Mouse (Mus musculus): ENCODE measurements around the gene Ccdc24. TPM values are rescaled to one million over a fixed set of nuclear protein-coding genes. Genes with fewer than 3 reads are reported as not detected.

Gene Ccdc24
- total RNA-seq, 2 experiments from 2014 or later, result 0.79 to 2.0 TPM

DNA sequence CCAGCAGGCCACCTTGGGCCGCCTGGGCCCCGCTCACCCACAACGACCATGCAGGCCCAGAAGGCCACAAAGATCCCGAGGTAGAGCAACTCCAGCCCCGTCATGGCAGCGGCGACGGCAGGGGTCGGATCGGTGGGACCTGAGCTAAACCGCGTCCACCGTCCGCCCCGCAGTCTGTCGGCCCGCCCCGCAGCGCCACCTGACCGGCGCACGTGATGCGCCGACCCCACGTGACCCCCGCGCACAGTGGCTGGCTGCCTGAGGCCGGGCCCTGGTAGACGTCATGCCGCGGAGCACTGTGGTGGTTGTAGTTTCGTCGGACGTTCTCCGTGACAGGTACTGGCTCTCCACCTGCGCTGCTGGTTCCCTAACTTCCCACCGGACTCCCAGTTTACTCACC, 14.8 kb upstream of the Ccdc24 start, which contains the start of gene Atp6v0b:
Gene Atp6v0b, minus strand, starts transcription at position 201 of the 400 bp plus-strand sequence.
- TF ChIP-seq CTCF (conservative IDR thresholded peaks at IDR 0.05), result no peak
- DNase-seq (ENCODE audit: low spot score in 2 of 2), result peak; percentile 94 to 98
- H3K27ac ChIP-seq, result peak within 1 kb of the TSS; percentile 97
- peak within 1 kb of the TSS; percentile 64 for H3K4me3 ChIP-seq

DNA sequence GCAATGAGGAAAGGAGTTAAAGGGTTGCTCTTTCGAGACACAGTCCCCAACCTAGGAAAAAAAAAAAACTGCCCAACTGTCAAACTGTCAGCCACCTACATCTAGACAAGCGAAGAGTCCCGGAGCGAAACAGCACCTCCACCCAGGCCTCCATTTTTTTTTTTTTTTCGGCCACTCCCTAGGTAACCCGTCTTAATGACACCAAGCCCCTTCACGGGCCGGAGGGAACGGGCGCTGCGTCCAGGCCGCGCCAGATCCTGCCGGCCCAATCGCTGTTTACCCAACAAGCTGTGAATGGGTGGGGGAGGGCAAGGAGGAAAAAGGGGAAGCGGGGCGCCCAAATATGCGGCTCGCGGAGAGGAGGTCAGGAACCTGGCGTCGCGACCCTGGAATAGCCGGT, 14.3 kb upstream of the Ccdc24 start:
- DNase-seq (ENCODE audit: low spot score in 2 of 2), result no peak
- no peak for TF ChIP-seq CTCF (conservative IDR thresholded peaks at IDR 0.05)
- Histone ChIP-seq H3K4me3 (peak overlapping the region; percentile 64), H3K27ac (peak overlapping the region; percentile 97)

DNA sequence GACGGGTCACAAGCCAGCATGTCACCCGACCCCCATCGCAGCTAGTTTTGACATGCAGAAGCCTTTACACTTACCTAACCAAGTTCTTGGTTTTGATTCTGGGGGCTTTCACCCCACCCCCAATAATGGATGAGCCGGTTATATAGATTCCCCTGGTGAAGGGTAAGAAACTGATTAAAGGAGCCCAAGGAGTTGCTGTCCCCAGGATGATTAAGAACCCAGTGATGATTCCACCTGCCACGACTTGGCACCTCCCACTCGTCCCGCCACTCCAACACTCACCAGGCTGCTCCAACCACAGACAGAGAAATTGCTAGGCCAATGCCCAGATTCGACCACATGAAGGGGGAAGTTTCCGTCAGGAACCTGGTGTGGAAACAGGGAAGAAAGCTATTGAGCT, 13.6 kb upstream of the Ccdc24 start:
- TF ChIP-seq CTCF (conservative IDR thresholded peaks at IDR 0.05), result no peak
- Histone ChIP-seq H3K27ac (no peak overlapping the region), H3K4me3 (peak overlapping the region; percentile 64)
- DNase-seq (ENCODE audit: low spot score in 2 of 2), result no peak

DNA sequence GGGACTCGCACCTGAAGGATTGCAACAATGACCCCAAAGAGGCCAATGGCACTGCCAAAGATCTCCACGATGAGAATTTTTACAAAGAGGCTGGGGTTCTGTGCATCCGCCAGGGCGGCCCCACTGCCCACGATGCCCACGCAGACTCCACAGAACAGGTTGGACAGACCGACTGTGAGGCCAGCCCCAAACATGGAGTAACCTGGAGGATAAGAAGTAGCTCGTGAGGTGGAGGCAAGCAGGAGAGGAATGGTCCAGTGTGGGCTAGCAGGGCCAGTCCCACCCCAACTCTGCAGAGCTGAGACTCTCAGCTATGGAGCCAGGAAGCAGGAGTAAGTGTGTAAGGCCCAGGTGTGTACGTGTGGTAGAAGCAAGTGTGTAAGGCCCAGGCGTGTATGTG, 12.7 kb upstream of the Ccdc24 start:
- no peak overlapping the region for H3K4me3 ChIP-seq
- no peak for TF ChIP-seq CTCF (conservative IDR thresholded peaks at IDR 0.05)
- H3K27ac ChIP-seq, result no peak overlapping the region
- no peak for DNase-seq (ENCODE audit: low spot score in 2 of 2)

DNA sequence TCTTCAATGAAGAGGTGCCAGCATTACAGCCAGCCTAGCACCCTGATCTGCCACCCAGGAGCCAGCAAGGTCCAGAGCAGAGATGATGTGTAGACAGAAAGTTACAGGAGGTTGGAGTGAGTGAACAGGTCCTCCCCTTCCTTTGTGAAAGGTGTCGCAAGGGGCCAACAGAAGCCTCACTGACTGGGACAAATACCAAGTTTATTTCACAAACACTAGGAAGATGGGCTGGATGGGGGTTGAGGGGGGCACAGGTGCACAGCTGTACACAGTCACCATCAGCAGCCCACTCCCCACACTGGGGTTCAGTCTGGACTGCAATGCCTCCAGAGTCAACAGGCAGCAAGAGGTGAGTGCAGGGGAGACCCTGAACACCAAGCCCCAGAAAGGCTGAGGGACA, 11.8 kb upstream of the Ccdc24 start:
- TF ChIP-seq CTCF (conservative IDR thresholded peaks at IDR 0.05), result no peak
- DNase-seq (ENCODE audit: low spot score in 2 of 2), result no peak
- no peak overlapping the region for H3K4me3 ChIP-seq
- peak overlapping the region; percentile 93 for H3K27ac ChIP-seq

DNA sequence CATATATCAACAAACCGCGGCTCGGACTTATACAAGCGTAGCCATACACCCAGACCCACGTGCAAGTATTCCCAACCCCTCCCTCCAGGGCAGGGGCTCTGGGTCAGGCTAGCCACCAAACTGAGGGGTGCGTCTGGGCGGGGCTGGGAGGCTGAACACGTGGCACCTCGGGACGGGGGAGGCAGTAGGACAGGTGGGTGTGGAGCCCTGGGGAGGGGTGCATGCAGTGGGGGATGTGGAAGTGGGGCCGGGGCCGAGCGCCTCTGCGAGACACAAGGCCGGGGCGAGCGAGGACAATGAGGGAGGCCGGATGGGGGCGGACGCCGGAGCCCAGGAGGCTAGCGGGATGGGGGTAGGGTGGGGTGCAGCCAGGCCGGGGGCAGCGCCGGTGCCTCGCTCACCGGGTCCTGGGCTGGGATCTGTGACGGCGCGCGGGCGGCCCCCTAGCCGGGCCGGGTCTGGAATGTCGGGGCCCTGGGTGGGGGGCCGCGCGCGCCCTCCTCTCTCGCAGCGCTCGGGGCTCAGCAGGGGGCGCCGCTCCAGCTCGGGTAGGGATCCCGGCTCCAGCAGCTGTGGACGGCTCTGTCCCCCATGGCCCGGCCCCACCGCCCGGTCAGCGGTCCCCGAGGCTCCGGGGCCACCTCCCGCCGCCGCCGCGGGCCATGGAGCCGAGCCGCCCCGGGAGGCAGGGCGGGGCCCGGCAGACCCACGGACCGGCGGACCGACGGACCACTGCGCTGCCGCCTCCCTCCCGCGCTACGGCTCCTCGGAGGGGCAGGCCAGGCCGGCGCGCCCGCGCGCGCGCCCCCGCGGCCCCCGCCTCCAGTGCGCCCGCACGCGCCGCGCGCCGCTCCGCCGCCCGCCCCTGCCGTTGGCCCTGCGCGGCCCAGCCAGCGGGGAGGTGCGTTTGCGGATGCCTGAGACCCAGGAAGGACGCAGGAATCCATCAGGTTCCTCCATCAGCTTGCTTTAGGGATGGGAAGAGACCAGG, 10.6 kb upstream of the Ccdc24 start, which contains the start of gene B4galt2:
Gene B4galt2, minus strand, starts transcription at position 787 of the 991 bp plus-strand sequence.
- TF ChIP-seq CTCF (conservative IDR thresholded peaks at IDR 0.05), result peak; percentile 57
- peak within 1 kb of the TSS; percentile 69 for H3K4me3 ChIP-seq
- H3K27ac ChIP-seq, result peak within 1 kb of the TSS; percentile 93
- peak; percentile 46 to 70 for DNase-seq (ENCODE audit: low spot score in 2 of 2)

DNA sequence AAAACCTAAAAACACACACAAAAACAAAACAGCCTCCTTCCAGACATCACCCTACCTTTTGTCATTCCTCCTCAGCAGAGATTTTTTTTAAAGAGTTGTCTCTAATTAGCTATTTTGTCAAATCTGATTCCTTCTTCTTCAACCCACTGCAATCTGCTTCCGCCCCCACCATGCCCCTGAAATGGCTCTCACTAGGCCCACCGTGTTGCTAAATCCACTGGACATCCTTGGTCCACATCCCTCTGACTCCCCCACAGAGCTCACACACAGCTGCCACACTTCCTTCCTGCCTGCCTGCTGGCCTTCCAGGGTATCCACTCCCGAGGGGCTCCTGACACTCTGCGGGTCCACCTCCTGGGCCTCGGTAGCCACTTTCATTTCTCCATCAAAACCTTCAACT, 6.3 kb upstream of the Ccdc24 start:
- no peak overlapping the region for H3K4me3 ChIP-seq
- TF ChIP-seq CTCF (conservative IDR thresholded peaks at IDR 0.05), result no peak
- H3K27ac ChIP-seq, result no peak overlapping the region
- DNase-seq (ENCODE audit: low spot score in 2 of 2), result no peak

DNA sequence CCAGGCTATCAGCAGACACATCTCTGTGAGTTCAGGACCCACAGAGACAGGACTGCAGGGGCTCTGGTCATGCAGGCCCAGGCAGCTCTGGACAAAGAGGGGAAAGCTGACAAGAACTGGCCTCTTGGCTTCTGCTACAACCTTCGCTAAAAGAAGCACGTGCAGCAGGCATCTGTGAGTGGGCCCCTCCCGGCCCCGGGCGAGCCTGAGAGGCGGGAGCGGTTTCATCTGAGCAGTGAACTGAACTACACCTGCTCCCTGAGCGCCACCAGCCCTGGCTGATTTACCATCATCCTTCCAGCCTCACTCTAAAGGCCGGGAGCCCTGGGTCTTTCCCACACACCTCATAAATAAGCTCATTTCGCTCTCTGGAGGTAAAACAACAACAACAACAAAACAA, 5.9 kb upstream of the Ccdc24 start:
- TF ChIP-seq CTCF (conservative IDR thresholded peaks at IDR 0.05), result no peak
- no peak for DNase-seq (ENCODE audit: low spot score in 2 of 2)
- Histone ChIP-seq H3K27ac (no peak overlapping the region), H3K4me3 (no peak overlapping the region)

DNA sequence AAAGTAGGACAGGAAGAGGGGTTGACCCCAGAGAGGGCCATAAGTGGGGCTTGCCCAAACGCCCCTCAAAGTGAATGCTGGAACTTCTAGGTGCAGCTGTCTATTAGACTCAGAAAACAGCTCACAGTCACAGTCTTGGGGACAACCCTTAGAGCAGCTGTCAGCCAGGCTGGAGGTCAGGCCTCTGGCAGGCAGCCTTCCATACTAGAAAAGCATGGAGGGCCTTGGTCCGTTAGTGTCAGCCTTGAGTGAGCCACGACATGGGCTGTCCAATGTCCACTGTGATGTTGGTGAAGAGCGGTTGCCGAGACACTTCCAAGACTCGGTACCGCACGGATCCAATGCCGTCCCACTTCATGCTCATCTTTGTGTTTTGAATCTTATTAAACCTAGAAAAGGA, 1.3 kb upstream of the Ccdc24 start:
- DNase-seq (ENCODE audit: low spot score in 2 of 2), result no peak
- TF ChIP-seq CTCF (conservative IDR thresholded peaks at IDR 0.05), result no peak
- Histone ChIP-seq H3K4me3 (no peak overlapping the region), H3K27ac (no peak overlapping the region)

DNA sequence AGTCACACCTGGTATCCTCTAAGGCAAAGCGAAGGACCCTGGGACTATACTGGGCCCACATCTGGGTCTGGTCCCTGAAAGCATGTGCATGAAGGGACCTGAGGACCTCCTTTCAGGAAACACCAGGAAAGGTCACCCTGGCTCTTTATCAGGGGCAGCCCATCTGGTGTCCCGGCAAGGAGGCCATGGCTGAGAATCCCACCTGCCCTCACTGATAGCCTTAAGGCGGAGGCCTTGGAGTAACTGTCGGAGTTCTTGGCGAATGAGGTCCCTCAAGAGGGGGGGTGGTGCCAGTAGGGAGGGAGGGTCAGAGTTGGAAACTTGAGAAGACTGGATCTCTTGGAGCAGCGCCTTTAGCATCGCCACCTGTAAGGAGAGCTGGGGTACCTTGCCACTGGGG, 570 bp downstream of the Ccdc24 start:
- H3K4me3 ChIP-seq, result no peak overlapping the region
- DNase-seq (ENCODE audit: low spot score in 2 of 2), result no peak
- H3K27ac ChIP-seq, result no peak overlapping the region
- no peak for TF ChIP-seq CTCF (conservative IDR thresholded peaks at IDR 0.05)

DNA sequence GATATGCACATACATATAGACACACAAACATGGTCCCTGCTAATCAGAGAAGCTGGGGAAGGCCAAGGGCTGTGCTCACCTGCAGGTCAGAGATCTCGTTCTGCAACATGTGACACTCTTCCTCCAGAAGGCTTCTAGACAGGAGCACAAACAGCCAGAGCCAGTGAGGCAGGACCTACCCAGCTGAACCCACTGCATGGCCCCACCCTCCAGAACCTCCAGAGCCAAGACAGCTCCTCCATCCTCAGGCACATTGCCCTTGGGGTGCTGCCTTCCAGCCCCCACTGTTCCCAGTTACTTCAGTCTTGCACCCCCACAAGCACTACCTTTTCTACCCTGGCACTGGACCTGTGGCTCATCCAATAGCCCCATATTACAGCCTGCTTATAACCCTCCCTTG, 1.9 kb downstream of the Ccdc24 start:
- no peak overlapping the region for H3K27ac ChIP-seq
- TF ChIP-seq CTCF (conservative IDR thresholded peaks at IDR 0.05), result no peak
- DNase-seq (ENCODE audit: low spot score in 2 of 2), result no peak
- H3K4me3 ChIP-seq, result no peak overlapping the region

DNA sequence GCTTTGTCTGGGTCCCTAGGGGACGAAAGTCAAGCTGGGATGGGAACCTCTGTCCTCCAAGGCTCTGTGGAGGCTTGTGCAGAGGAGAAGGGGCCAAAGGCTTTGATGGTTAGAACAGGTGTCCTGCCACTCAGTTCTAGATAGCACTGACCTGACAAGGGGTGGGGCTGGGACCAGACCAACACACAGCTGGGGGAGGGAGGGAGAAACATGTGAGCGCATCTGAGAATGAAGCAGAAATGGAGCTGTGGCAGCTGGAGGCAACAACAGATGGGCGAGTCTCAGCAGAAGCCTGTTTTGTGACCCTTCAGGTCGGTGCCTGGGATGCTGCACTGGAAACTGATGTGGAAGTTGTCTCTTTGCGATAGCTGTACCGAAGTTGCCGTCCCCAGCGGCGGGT, 3.0 kb downstream of the Ccdc24 start:
- no peak for TF ChIP-seq CTCF (conservative IDR thresholded peaks at IDR 0.05)
- no peak for DNase-seq (ENCODE audit: low spot score in 2 of 2)
- Histone ChIP-seq H3K27ac (no peak overlapping the region), H3K4me3 (no peak overlapping the region)

DNA sequence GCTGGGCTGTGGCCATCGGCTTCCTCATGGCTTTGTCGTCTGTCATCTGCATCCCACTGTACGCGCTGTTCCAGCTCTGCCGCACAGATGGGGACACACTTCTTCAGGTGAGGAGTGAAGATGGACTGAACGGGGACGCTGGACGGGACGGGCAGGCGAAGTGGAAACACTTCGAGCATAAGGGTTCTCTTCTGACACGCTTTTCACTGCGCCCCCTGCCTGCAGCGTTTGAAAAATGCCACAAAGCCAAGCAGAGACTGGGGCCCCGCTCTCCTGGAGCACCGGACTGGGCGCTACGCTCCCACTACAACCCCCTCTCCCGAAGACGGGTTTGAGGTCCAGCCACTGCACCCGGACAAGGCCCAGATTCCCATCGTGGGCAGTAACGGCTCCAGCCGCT, 4.5 kb downstream of the Ccdc24 start:
- DNase-seq (ENCODE audit: low spot score in 2 of 2), result peak in 1 of 2 experiments; percentile 56
- Histone ChIP-seq H3K27ac (no peak overlapping the region), H3K4me3 (no peak overlapping the region)
- peak; percentile 86 for TF ChIP-seq CTCF (conservative IDR thresholded peaks at IDR 0.05)

DNA sequence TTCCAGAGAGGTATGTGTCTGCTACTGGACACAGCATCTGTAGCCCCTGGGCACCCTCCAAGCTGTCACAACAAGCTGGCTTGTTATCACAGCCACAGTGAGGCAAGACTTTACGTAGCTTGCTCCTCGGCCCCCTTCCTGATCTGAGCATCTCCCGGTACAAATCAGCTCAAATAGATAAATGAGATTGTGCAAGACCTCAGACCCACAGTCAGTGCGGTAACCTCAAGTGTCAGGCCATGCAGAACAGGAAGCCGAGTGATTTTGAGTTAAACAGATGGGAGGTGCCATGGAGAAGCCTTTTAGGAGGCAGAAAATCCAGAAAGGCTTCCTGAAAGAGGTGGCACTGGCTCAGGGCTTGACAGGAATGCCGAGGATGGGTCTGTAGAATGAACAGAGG, 5.4 kb downstream of the Ccdc24 start:
- Histone ChIP-seq H3K27ac (no peak overlapping the region), H3K4me3 (no peak overlapping the region)
- no peak for DNase-seq (ENCODE audit: low spot score in 2 of 2)
- no peak for TF ChIP-seq CTCF (conservative IDR thresholded peaks at IDR 0.05)
